Mouse (Mus musculus): ENCODE results near the gene Aox2. TPM values are rescaled to one million over a fixed set of nuclear protein-coding genes. Genes with fewer than 3 reads are reported as not detected.
A peak's percentile ranks its signal among the peaks of the same experiment; 100 is the strongest.

Aox2 gene
- polyA plus RNA-seq, 1 experiment = not detected

GRCm38 (mm10) chr1:58407321-58407720, 129.2 kb downstream of the Aox2 start:
- Histone ChIP-seq H3K4me1 (ENCODE audit: control insufficient read depth, insufficient read depth, low read length) (no peaks in the 10 kb centered on the region), H3K4me3 (ENCODE audit: insufficient read depth, low read length) (no peak overlapping the region), H3K27ac (ENCODE audit: insufficient read depth, low read length) (no peak overlapping the region)
- no peak for TF ChIP-seq POLR2A (IDR thresholded peaks at IDR 0.05; ENCODE audit: extremely low read depth, insufficient read depth, low read length)
- TF ChIP-seq CTCF (IDR thresholded peaks at IDR 0.05; ENCODE audit: extremely low read depth, insufficient read depth, low read length) = no peak

- H3K4me1 ChIP-seq (ENCODE audit: control insufficient read depth, insufficient read depth, low read length) = no peaks in the 10 kb centered on the region
- H3K27ac ChIP-seq (ENCODE audit: insufficient read depth, low read length) = no peak overlapping the region
- TF ChIP-seq POLR2A (IDR thresholded peaks at IDR 0.05; ENCODE audit: extremely low read depth, insufficient read depth, low read length) (no peak), CTCF (IDR thresholded peaks at IDR 0.05; ENCODE audit: extremely low read depth, insufficient read depth, low read length) (no peak)
- H3K4me3 ChIP-seq (ENCODE audit: insufficient read depth, low read length) = no peak overlapping the region
These were observed 130.0 kb downstream of the Aox2 start for GRCm38 (mm10) chr1:58408141-58408540.

- Histone ChIP-seq H3K4me3 (ENCODE audit: insufficient read depth, low read length) (no peak overlapping the region), H3K27ac (ENCODE audit: insufficient read depth, low read length) (no peak overlapping the region), H3K4me1 (ENCODE audit: control insufficient read depth, insufficient read depth, low read length) (no peaks in the 10 kb centered on the region)
- 0 out of 2 replicates have a peak, but pooled peaks have one; percentile 6 for TF ChIP-seq POLR2A (IDR thresholded peaks at IDR 0.05; ENCODE audit: extremely low read depth, insufficient read depth, low read length)
- no peak for TF ChIP-seq CTCF (IDR thresholded peaks at IDR 0.05; ENCODE audit: extremely low read depth, insufficient read depth, low read length)
These were observed 131.5 kb downstream of the Aox2 start for GRCm38 (mm10) chr1:58409553-58410197.

- no peak overlapping the region for H3K27ac ChIP-seq (ENCODE audit: insufficient read depth, low read length)
- no peak overlapping the region for H3K4me3 ChIP-seq (ENCODE audit: insufficient read depth, low read length)
- no peak for TF ChIP-seq POLR2A (IDR thresholded peaks at IDR 0.05; ENCODE audit: extremely low read depth, insufficient read depth, low read length)
- TF ChIP-seq CTCF (IDR thresholded peaks at IDR 0.05; ENCODE audit: extremely low read depth, insufficient read depth, low read length) = no peak
- no peaks in the 10 kb centered on the region for H3K4me1 ChIP-seq (ENCODE audit: control insufficient read depth, insufficient read depth, low read length)
These were observed 132.1 kb downstream of the Aox2 start for GRCm38 (mm10) chr1:58410198-58410588.

GRCm38 (mm10) chr1:58410776-58411175, 132.7 kb downstream of the Aox2 start:
- no peak for TF ChIP-seq CTCF (IDR thresholded peaks at IDR 0.05; ENCODE audit: extremely low read depth, insufficient read depth, low read length)
- no peak for TF ChIP-seq POLR2A (IDR thresholded peaks at IDR 0.05; ENCODE audit: extremely low read depth, insufficient read depth, low read length)
- H3K27ac ChIP-seq (ENCODE audit: insufficient read depth, low read length) = no peak overlapping the region
- no peaks in the 10 kb centered on the region for H3K4me1 ChIP-seq (ENCODE audit: control insufficient read depth, insufficient read depth, low read length)
- H3K4me3 ChIP-seq (ENCODE audit: insufficient read depth, low read length) = no peak overlapping the region

- Histone ChIP-seq H3K4me1 (ENCODE audit: control insufficient read depth, insufficient read depth, low read length) (peaks cover 2% of the 10 kb centered on the region; the same call in 1 of the 2 replicates), H3K27ac (ENCODE audit: insufficient read depth, low read length) (no peak overlapping the region), H3K4me3 (ENCODE audit: insufficient read depth, low read length) (no peak overlapping the region)
- TF ChIP-seq POLR2A (IDR thresholded peaks at IDR 0.05; ENCODE audit: extremely low read depth, insufficient read depth, low read length) (no peak), CTCF (IDR thresholded peaks at IDR 0.05; ENCODE audit: extremely low read depth, insufficient read depth, low read length) (no peak)
These were observed 137.3 kb downstream of the Aox2 start for GRCm38 (mm10) chr1:58415442-58415841.

GRCm38 (mm10) chr1:58416048-58416447, 137.9 kb downstream of the Aox2 start:
- Histone ChIP-seq H3K27ac (ENCODE audit: insufficient read depth, low read length) (no peak overlapping the region), H3K4me1 (ENCODE audit: control insufficient read depth, insufficient read depth, low read length) (peaks cover 4% of the 10 kb centered on the region), H3K4me3 (ENCODE audit: insufficient read depth, low read length) (no peak overlapping the region)
- no peak for TF ChIP-seq POLR2A (IDR thresholded peaks at IDR 0.05; ENCODE audit: extremely low read depth, insufficient read depth, low read length)
- no peak for TF ChIP-seq CTCF (IDR thresholded peaks at IDR 0.05; ENCODE audit: extremely low read depth, insufficient read depth, low read length)

- Histone ChIP-seq H3K4me1 (ENCODE audit: control insufficient read depth, insufficient read depth, low read length) (peaks cover 6% of the 10 kb centered on the region), H3K27ac (ENCODE audit: insufficient read depth, low read length) (no peak overlapping the region), H3K4me3 (ENCODE audit: insufficient read depth, low read length) (no peak overlapping the region)
- TF ChIP-seq POLR2A (IDR thresholded peaks at IDR 0.05; ENCODE audit: extremely low read depth, insufficient read depth, low read length) (no peak), CTCF (IDR thresholded peaks at IDR 0.05; ENCODE audit: extremely low read depth, insufficient read depth, low read length) (no peak)
These were observed 141.9 kb downstream of the Aox2 start for GRCm38 (mm10) chr1:58420032-58420431.

GRCm38 (mm10) chr1:58420961-58421360, 142.8 kb downstream of the Aox2 start:
- no peak overlapping the region for H3K27ac ChIP-seq (ENCODE audit: insufficient read depth, low read length)
- TF ChIP-seq POLR2A (IDR thresholded peaks at IDR 0.05; ENCODE audit: extremely low read depth, insufficient read depth, low read length) = no peak
- TF ChIP-seq CTCF (IDR thresholded peaks at IDR 0.05; ENCODE audit: extremely low read depth, insufficient read depth, low read length) = no peak
- H3K4me1 ChIP-seq (ENCODE audit: control insufficient read depth, insufficient read depth, low read length) = peaks cover 6% of the 10 kb centered on the region
- H3K4me3 ChIP-seq (ENCODE audit: insufficient read depth, low read length) = peak overlapping the region; percentile 29; the same call in 1 of the 2 replicates

- TF ChIP-seq CTCF (IDR thresholded peaks at IDR 0.05; ENCODE audit: extremely low read depth, insufficient read depth, low read length) (no peak), POLR2A (IDR thresholded peaks at IDR 0.05; ENCODE audit: extremely low read depth, insufficient read depth, low read length) (peak; percentile 32; the same call in 1 of the 2 replicates)
- peak overlapping the region; percentile 75 for H3K4me3 ChIP-seq (ENCODE audit: insufficient read depth, low read length)
- peaks cover 6% of the 10 kb centered on the region for H3K4me1 ChIP-seq (ENCODE audit: control insufficient read depth, insufficient read depth, low read length)
- H3K27ac ChIP-seq (ENCODE audit: insufficient read depth, low read length) = peak overlapping the region; percentile 97; the same call in 1 of the 2 replicates
These were observed 144.8 kb downstream of the Aox2 start for GRCm38 (mm10) chr1:58422879-58423278.
